In genomic region chr6:122883603-122884002, GRCm38 (mm10) we compare ENCODE assay signal across 25 mouse cellular contexts. TPM values are rescaled to one million over a fixed set of nuclear protein-coding genes. Genes with fewer than 3 reads are reported as not detected.
DNase-seq lines count a peak whose midpoint lies in the region; ATAC-seq lines count a peak whose summit lies in the region.
"Had no signal": no experiment of that assay in that cellular context is flagged by ENCODE, and none has a peak within 500 bp of the region (broad histone marks: within the 10 kb centered on the region; RNA-seq: fewer than 3 reads in every experiment).

No protein-coding gene starts in this region.

- H3K9ac ChIP-seq in liver, embryonic 11.5 days (ENCODE audit: low read depth, low read length): no peak overlapping the region
- no peak overlapping the region for H3K9ac ChIP-seq in liver, embryonic 12.5 days
- H3K9ac ChIP-seq: embryonic facial prominence, embryonic 12.5 days; forebrain, embryonic 12.5 days had no signal

- H3K4me2 ChIP-seq in liver, embryonic 11.5 days: no peak overlapping the region
- no peak overlapping the region for H3K4me2 ChIP-seq in liver, embryonic 12.5 days
- H3K4me2 ChIP-seq: embryonic facial prominence, embryonic 12.5 days; forebrain, embryonic 12.5 days had no signal

- peaks cover 46% of the 10 kb centered on the region for H3K36me3 ChIP-seq in liver, embryonic 11.5 days (ENCODE audit: control insufficient read depth, insufficient read depth, low read length)
- peaks cover 99% of the 10 kb centered on the region for H3K36me3 ChIP-seq in liver, embryonic 12.5 days

- DNase-seq in heart, adult 11 months: peak; percentile 66
- no peak for DNase-seq in heart, adult 8-10 months (ENCODE audit: low spot score)
- peak; percentile 18 for DNase-seq in liver, embryonic 11.5 days (ENCODE audit: low spot score)
- peak; percentile 19 for DNase-seq in testis, postnatal 10 days (ENCODE audit: low spot score)
- no peak for DNase-seq in testis, postnatal 14 days (ENCODE audit: low spot score)
- DNase-seq in gonadal fat pad, adult 2 months (ENCODE audit: low read depth): peak; percentile 64
- DNase-seq in lung, adult 18-20 months: no peak
- DNase-seq: adrenal gland, adult 2 months; adrenal gland, postnatal 10 days; adrenal gland, postnatal 25 days; cerebellum, adult 11 months; cerebellum, adult 18-20 months; cerebellum, adult 8-10 months; cerebellum, postnatal 10 days; cerebellum, postnatal 25 days had no signal

- H3K4me1 ChIP-seq in liver, embryonic 11.5 days (replicated peaks; ENCODE audit: control insufficient read depth, insufficient read depth, low read length): no peaks in the 10 kb centered on the region
- H3K4me1 ChIP-seq in liver, embryonic 12.5 days: peaks cover 8% of the 10 kb centered on the region
- H3K4me1 ChIP-seq: embryonic facial prominence, embryonic 10.5 days; embryonic facial prominence, embryonic 12.5 days; forebrain, embryonic 10.5 days; forebrain, embryonic 12.5 days had no signal

- 94% methylated on average over 9 of the region's 9 CpGs for WGBS in liver, embryonic 11.5 days
- 92% methylated on average over 9 of the region's 9 CpGs for WGBS in liver, embryonic 12.5 days (ENCODE audit: insufficient replicate concordance)

- H3K4me3 ChIP-seq in liver, embryonic 11.5 days (ENCODE audit: low read depth, low read length): no peak overlapping the region
- no peak overlapping the region for H3K4me3 ChIP-seq in liver, embryonic 12.5 days
- H3K4me3 ChIP-seq: embryonic facial prominence, embryonic 10.5 days; embryonic facial prominence, embryonic 12.5 days; forebrain, embryonic 10.5 days; forebrain, embryonic 12.5 days had no signal

- no peak overlapping the region for H3K27ac ChIP-seq in liver, embryonic 11.5 days (ENCODE audit: low read depth, low read length)
- H3K27ac ChIP-seq in liver, embryonic 12.5 days: no peak overlapping the region
- H3K27ac ChIP-seq: embryonic facial prominence, embryonic 10.5 days; embryonic facial prominence, embryonic 12.5 days; forebrain, embryonic 10.5 days; forebrain, embryonic 12.5 days had no signal

- no peaks in the 10 kb centered on the region for H3K27me3 ChIP-seq in liver, embryonic 11.5 days (replicated peaks; ENCODE audit: control insufficient read depth, insufficient read depth, low read length)
- H3K27me3 ChIP-seq in liver, embryonic 12.5 days (replicated peaks): no peaks in the 10 kb centered on the region
- H3K27me3 ChIP-seq: embryonic facial prominence, embryonic 12.5 days; forebrain, embryonic 12.5 days had no signal

- no peak for ATAC-seq in liver, embryonic 11.5 days (replicated peaks; ENCODE audit: low FRiP score)
- no peak for ATAC-seq in liver, embryonic 12.5 days
- ATAC-seq: forebrain, embryonic 14.5 days; forebrain, embryonic 16.5 days had no signal

- H3K9me3 ChIP-seq in liver, embryonic 11.5 days (ENCODE audit: control insufficient read depth, low read length): no peaks in the 10 kb centered on the region
- H3K9me3 ChIP-seq in liver, embryonic 12.5 days (replicated peaks): no peaks in the 10 kb centered on the region
- H3K9me3 ChIP-seq: embryonic facial prominence, embryonic 10.5 days; embryonic facial prominence, embryonic 12.5 days; forebrain, embryonic 10.5 days; forebrain, embryonic 12.5 days had no signal

RNA-seq across cellular contexts. Expression of gene Necap1, which starts 9.3 kb away (rescaled TPM):
- 10 to 100 TPM; 17.1 to 22.1 (median 20.1) TPM for total RNA-seq in heart, adult 8-10 months (2022)
- 39.8 and 44.4 TPM in 2 replicates for polyA plus RNA-seq in liver, embryonic 11.5 days (2014; fragmentation: Nextera tagmentation; extraction: Ambion mirVana)
- 28.3 and 32.9 TPM in 2 replicates for polyA plus RNA-seq in liver, embryonic 12.5 days (2016; fragmentation: Nextera tagmentation; extraction: Ambion mirVana)
- polyA plus RNA-seq in gonadal fat pad, adult 2 months (2012; rRNA removed): 24.9 and 26.0 TPM in 2 replicates

RNA-seq across cellular contexts. Expression of gene C3ar1, which starts 27.6 kb away (rescaled TPM):
- total RNA-seq in heart, adult 8-10 months (2022): 1 to 10 TPM; 2.0 to 3.5 (median 2.5) TPM
- polyA plus RNA-seq in liver, embryonic 11.5 days (2014; fragmentation: Nextera tagmentation; extraction: Ambion mirVana): 2.7 and 3.5 TPM in 2 replicates
- 1.5 TPM in 2 replicates for polyA plus RNA-seq in liver, embryonic 12.5 days (2016; fragmentation: Nextera tagmentation; extraction: Ambion mirVana)
- 7.3 and 8.2 TPM in 2 replicates for polyA plus RNA-seq in gonadal fat pad, adult 2 months (2012; rRNA removed)

RNA-seq across cellular contexts. Expression of gene Clec4a1, which starts 38.0 kb away (rescaled TPM):
- 1 to 10 TPM; 2.5 to 3.7 (median 2.7) TPM for total RNA-seq in heart, adult 8-10 months (2022)
- polyA plus RNA-seq in liver, embryonic 11.5 days (2014; fragmentation: Nextera tagmentation; extraction: Ambion mirVana): 3.2 and 3.6 TPM in 2 replicates
- 1.8 and 2.6 TPM in 2 replicates for polyA plus RNA-seq in liver, embryonic 12.5 days (2016; fragmentation: Nextera tagmentation; extraction: Ambion mirVana)
- 4.8 and 5.1 TPM in 2 replicates for polyA plus RNA-seq in gonadal fat pad, adult 2 months (2012; rRNA removed)
- total RNA-seq: ES-E14, MEL had no signal
- polyA plus RNA-seq: C2C12 had no signal

Comparison
In these comparisons a context has a peak if more than half of its experiments do, and no peak if none do; other contexts are left out.
1. DNase-seq: peak in heart, adult 11 months (single experiment), liver, embryonic 11.5 days (single experiment), testis, postnatal 10 days (single experiment) and gonadal fat pad, adult 2 months (single experiment); none in heart, adult 8-10 months (single experiment), testis, postnatal 14 days (single experiment) and lung, adult 18-20 months (0 of 2).